Mouse (Mus musculus) lung, postnatal 0 days (tissue): Measurements from ENCODE around the gene Rpl9-ps6. TPM values are rescaled to one million over a fixed set of nuclear protein-coding genes. Genes with fewer than 3 reads are reported as not detected.
"Not testable (repeated sequence)": the region's sequence is repeated elsewhere in the genome, so short reads cannot be mapped to it uniquely, and the experiment has no call there.

Experiments
- ATAC-seq: fragments of 200-750 bp; cut with Nextera tagmentation; 2 replicates; pipeline ENCODE4 v1.8.0; 2017; ENCODE audit warnings: moderate library complexity
- DNase-seq: peaks from one replicate; pipeline ENCODE4 v3.0.0-alpha.2; 2016; ENCODE audit warnings: low spot score
- H3K27ac ChIP-seq: fragments of 300-500 bp; sonication (generic); 2 replicates; pipeline ENCODE4 v1.5.1; 2014; ENCODE audit warnings: antibody characterized with exemption, mild to moderate bottlenecking, low read length, mixed read lengths
- H3K27me3 ChIP-seq: fragments of 300-500 bp; sonication (generic); replicated peaks from 2 replicates; pipeline ENCODE4 v1.6.1; 2014; ENCODE audit warnings: low read length, mixed read lengths; ENCODE audit not compliant: insufficient read depth
- H3K36me3 ChIP-seq: fragments of 300-500 bp; sonication (generic); 2 replicates; pipeline ENCODE4 v1.6.1; 2014; ENCODE audit warnings: low read length, mixed read lengths; ENCODE audit not compliant: insufficient read depth
- H3K4me1 ChIP-seq: fragments of 300-500 bp; sonication (generic); 2 replicates; pipeline ENCODE4 v1.6.1; 2014; ENCODE audit warnings: antibody characterized with exemption, low read depth, low read length, mixed read lengths; ENCODE audit not compliant: insufficient read depth
- H3K4me2 ChIP-seq: fragments of 300-500 bp; sonication (generic); replicated peaks from 2 replicates; pipeline ENCODE4 v1.6.1; 2014; ENCODE audit warnings: low read depth, mild to moderate bottlenecking, low read length, moderate library complexity, mixed read lengths
- H3K4me3 ChIP-seq: fragments of 300-500 bp; sonication (generic); 2 replicates; pipeline ENCODE4 v1.5.1; 2014; ENCODE audit warnings: low read depth, low read length
- H3K9ac ChIP-seq: fragments of 300-500 bp; sonication (generic); replicated peaks from 2 replicates; pipeline ENCODE4 v1.6.1; 2014; ENCODE audit warnings: low read depth, mild to moderate bottlenecking
- H3K9me3 ChIP-seq: fragments of 300-500 bp; sonication (generic); 2 replicates; pipeline ENCODE4 v1.6.1; 2016; ENCODE audit warnings: low read length, mixed read lengths
- CTCF ChIP-seq: IDR thresholded peaks from 2 replicates; pipeline ENCODE4 v1.5.1; 2016; ENCODE audit warnings: antibody characterized with exemption, mild to moderate bottlenecking
- EP300 ChIP-seq: IDR thresholded peaks from 2 replicates; pipeline ENCODE4 v1.6.1; 2016; ENCODE audit warnings: antibody characterized with exemption, mild to moderate bottlenecking, control low read depth
- WGBS: fragments of 180-500 bp; shearing (Covaris S2); extraction: QIAGEN DNeasy Blood & Tissue Kit; methylation state at CpG from one replicate; pipeline ENCODE4 v1.1.7; 2014; 5-methylcytosine and 5-hydroxymethylcytosine counted together
- polyA plus RNA-seq: library from polyadenylated mRNA; unstranded; fragments of >200 nt; fragmentation: Nextera tagmentation; extraction: Ambion mirVana; gene quantifications from 2 replicates; pipeline ENCODE4 v1.2.1, GENCODE M21; 2015

The Rpl9-ps6 gene
- polyA plus RNA-seq, 1 experiment from 2014 or later = 83.8 TPM

GRCm38 (mm10) chr19:32492981-32493380 is 26.6 kb upstream of the Rpl9-ps6 start:
- no peak for DNase-seq

GRCm38 (mm10) chr19:32492339-32492738 is 26.0 kb upstream of the Rpl9-ps6 start:
- Histone ChIP-seq H3K4me3 (no peak overlapping the region), H3K9ac (no peak overlapping the region), H3K4me2 (no peak overlapping the region), H3K27me3 (no peaks in the 10 kb centered on the region), H3K9me3 (no peaks in the 10 kb centered on the region), H3K36me3 (peaks cover 10% of the 10 kb centered on the region; the same call in 1 of the 2 replicates), H3K27ac (no peak overlapping the region), H3K4me1 (no peaks in the 10 kb centered on the region)
- DNase-seq (no peak), ATAC-seq (no peak)
- TF ChIP-seq CTCF (no peak), EP300 (no peak)
- WGBS = 93% methylated on average over 3 of the region's 3 CpGs

More at GRCm38 (mm10) chr19:32492981-32493380, 26.6 kb upstream of the Rpl9-ps6 start:
- no peak overlapping the region for H3K9ac ChIP-seq
- H3K27me3 ChIP-seq = no peaks in the 10 kb centered on the region
- TF ChIP-seq EP300 (no peak), CTCF (no peak)
- no peak overlapping the region for H3K4me2 ChIP-seq
- H3K27ac ChIP-seq = no peak overlapping the region
- peaks cover 10% of the 10 kb centered on the region; the same call in 1 of the 2 replicates for H3K36me3 ChIP-seq
- WGBS = 95% methylated on average over 5 of the region's 5 CpGs
- ATAC-seq = no peak
- H3K4me1 ChIP-seq = no peaks in the 10 kb centered on the region
- H3K4me3 ChIP-seq = no peak overlapping the region
- H3K9me3 ChIP-seq = no peaks in the 10 kb centered on the region

- H3K4me3 ChIP-seq = no peak overlapping the region
- H3K4me2 ChIP-seq = no peak overlapping the region
- no peak for DNase-seq
- H3K36me3 ChIP-seq = peaks cover 10% of the 10 kb centered on the region; the same call in 1 of the 2 replicates
- ATAC-seq = no peak
- no peak overlapping the region for H3K9ac ChIP-seq
- no peaks in the 10 kb centered on the region for H3K4me1 ChIP-seq
- H3K27me3 ChIP-seq = no peaks in the 10 kb centered on the region
- H3K27ac ChIP-seq = no peak overlapping the region
- WGBS = 82% methylated on average over 2 of the region's 2 CpGs
- no peaks in the 10 kb centered on the region for H3K9me3 ChIP-seq
- no peak for TF ChIP-seq EP300
- TF ChIP-seq CTCF = no peak
Measured at GRCm38 (mm10) chr19:32490976-32491375, 24.6 kb upstream of the Rpl9-ps6 start.

GRCm38 (mm10) chr19:32489166-32489895 is 23.0 kb upstream of the Rpl9-ps6 start:
- DNase-seq = no peak
- H3K4me3 ChIP-seq = no peak overlapping the region
- no peak overlapping the region for H3K9ac ChIP-seq
- H3K4me2 ChIP-seq = no peak overlapping the region
- H3K4me1 ChIP-seq = no peaks in the 10 kb centered on the region
- 88% methylated on average over 12 of the region's 12 CpGs for WGBS
- H3K27ac ChIP-seq = no peak overlapping the region
- no peaks in the 10 kb centered on the region for H3K27me3 ChIP-seq
- H3K9me3 ChIP-seq = no peaks in the 10 kb centered on the region
- TF ChIP-seq EP300 (no peak), CTCF (no peak)
- ATAC-seq = no peak
- H3K36me3 ChIP-seq = peaks cover under 1% of the 10 kb centered on the region; the same call in 1 of the 2 replicates

GRCm38 (mm10) chr19:32487595-32488255 is 21.3 kb upstream of the Rpl9-ps6 start:
- Histone ChIP-seq H3K27ac (no peak overlapping the region), H3K4me3 (no peak overlapping the region), H3K27me3 (no peaks in the 10 kb centered on the region), H3K4me2 (no peak overlapping the region), H3K36me3 (no peaks in the 10 kb centered on the region; the same call in 1 of the 2 replicates), H3K4me1 (no peaks in the 10 kb centered on the region), H3K9me3 (no peaks in the 10 kb centered on the region), H3K9ac (no peak overlapping the region)
- DNase-seq (no peak), ATAC-seq (no peak)
- no peak for TF ChIP-seq CTCF
- WGBS = 76% methylated on average over 8 of the region's 8 CpGs

- Histone ChIP-seq H3K9ac (peak overlapping the region; percentile 68), H3K4me3 (peak overlapping the region; percentile 67), H3K27ac (peak overlapping the region; percentile 78), H3K4me2 (peak overlapping the region; percentile 80)
- peak; percentile 86 for ATAC-seq
- H3K27me3 ChIP-seq, H3K36me3 ChIP-seq, H3K4me1 ChIP-seq, H3K9me3 ChIP-seq: not testable (repeated sequence)
- peak; percentile 72 for TF ChIP-seq CTCF
- under 1% methylated on average over 42 of the region's 47 CpGs for WGBS
- DNase-seq = peak; percentile 69
Measured at GRCm38 (mm10) chr19:32486106-32486724, 19.8 kb upstream of the Rpl9-ps6 start.
